In the genomic region with DNA sequence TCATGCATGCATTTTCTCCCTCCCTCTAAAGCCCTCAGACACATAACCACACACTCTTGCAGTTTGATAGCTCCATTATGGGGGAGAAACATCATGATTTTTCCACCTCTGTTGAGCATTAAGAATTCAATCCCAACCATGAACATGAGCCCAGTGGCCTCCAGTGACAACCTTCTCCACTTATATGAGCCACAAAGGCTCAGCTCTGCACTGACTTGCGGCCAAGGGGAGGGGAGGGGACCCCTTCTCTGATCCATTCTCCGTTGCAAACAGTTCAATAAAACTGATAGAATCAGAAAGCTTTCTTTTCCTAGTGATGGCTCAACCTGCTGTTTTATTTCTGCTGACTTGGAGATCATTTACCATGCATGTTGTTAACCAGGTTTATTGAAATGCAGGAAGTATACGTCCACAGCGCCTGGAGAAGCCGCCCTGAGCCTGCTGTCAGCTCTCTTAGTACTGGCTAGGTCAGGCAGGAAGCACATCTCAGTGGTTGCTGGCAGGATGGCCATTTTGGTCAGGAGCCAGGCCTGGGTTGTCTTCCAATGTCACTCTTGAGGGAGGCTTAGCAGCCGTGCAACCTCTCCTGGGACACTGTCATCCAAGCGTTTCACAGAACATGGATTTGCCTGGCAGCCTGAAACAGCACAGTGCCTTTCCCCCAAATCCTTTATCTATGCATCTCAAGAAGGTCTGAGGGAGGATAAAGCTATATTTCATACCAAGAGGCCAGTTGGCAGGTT, we compare ENCODE assay signal across 8 mouse cellular contexts.
DNase-seq lines count a peak whose midpoint lies in the region; ATAC-seq lines count a peak whose summit lies in the region.

No protein-coding gene starts in this region.

- H3K27ac ChIP-seq in intestine, embryonic 16.5 days (ENCODE audit: low read length): no peak overlapping the region

- ATAC-seq in intestine, embryonic 16.5 days: 0 out of 2 replicates have a peak, but pooled peaks have one; percentile 33

- H3K27me3 ChIP-seq in intestine, embryonic 16.5 days (replicated peaks; ENCODE audit: control insufficient read depth, insufficient read depth, low read length): no peaks in the 10 kb centered on the region

- peak; percentile 45 for DNase-seq in adrenal gland, adult 2 months
- no peak for DNase-seq in adrenal gland, adult 18-20 months (ENCODE audit: low spot score in 2 of 2)
- peak; percentile 22 for DNase-seq in right cerebral cortex, postnatal 4 days
- no peak for DNase-seq in right cerebral cortex, postnatal 36 days (ENCODE audit: low spot score in 2 of 2)
- no peak for DNase-seq in liver
- no peak for DNase-seq in thymus, adult 18-20 months
- no peak for DNase-seq in layer of hippocampus, adult 18-20 months (ENCODE audit: low spot score in 2 of 2)

- H3K36me3 ChIP-seq in intestine, embryonic 16.5 days (ENCODE audit: control insufficient read depth, insufficient read depth, low read length): no peaks in the 10 kb centered on the region

- no peaks in the 10 kb centered on the region for H3K9me3 ChIP-seq in intestine, embryonic 16.5 days (ENCODE audit: control insufficient read depth, low read length)

- H3K4me3 ChIP-seq in intestine, embryonic 16.5 days (ENCODE audit: low read length): no peak overlapping the region

- 42% methylated on average over 7 of the region's 7 CpGs for WGBS in intestine, embryonic 16.5 days

- peaks cover 4% of the 10 kb centered on the region; the same call in 1 of the 2 replicates for H3K4me1 ChIP-seq in intestine, embryonic 16.5 days (ENCODE audit: control insufficient read depth, insufficient read depth, low read length)

- H3K4me2 ChIP-seq in intestine, embryonic 16.5 days (ENCODE audit: low read depth, low read length): no peak overlapping the region

- no peak overlapping the region for H3K9ac ChIP-seq in intestine, embryonic 16.5 days (ENCODE audit: low read depth, low read length)

Comparison
In these comparisons a context has a peak if more than half of its experiments do, and no peak if none do; other contexts are left out.
1. DNase-seq: peak in adrenal gland, adult 2 months (single experiment) and right cerebral cortex, postnatal 4 days (single experiment); none in adrenal gland, adult 18-20 months (0 of 2), right cerebral cortex, postnatal 36 days (0 of 2), liver (single experiment), thymus, adult 18-20 months (0 of 2) and layer of hippocampus, adult 18-20 months (0 of 2).